Mouse (Mus musculus): ENCODE data around the gene Maml2.

GRCm38 (mm10) chr9:13491107-13491506 is 193.3 kb downstream of the Maml2 start:
- TF ChIP-seq GATA1 (IDR thresholded peaks at IDR 0.05; ENCODE audit: low read length) (no peak), TAL1 (IDR thresholded peaks at IDR 0.05; ENCODE audit: low read length) (no peak)
